16 mouse cellular contexts compared by ENCODE assay signal in genomic region chr4:81912653-81913052, GRCm38 (mm10).
DNase-seq lines count a peak whose midpoint lies in the region; TF ChIP-seq lines count a peak whose summit lies in the region.
"Had no signal": no experiment of that assay in that cellular context is flagged by ENCODE, and none has a peak within 500 bp of the region (broad histone marks: within the 10 kb centered on the region; RNA-seq: fewer than 3 reads in every experiment).

No protein-coding gene starts in this region.

- H3K27ac ChIP-seq in heart, adult 2 months = peak overlapping the region; percentile 53
- no peak overlapping the region for H3K27ac ChIP-seq in heart, embryonic 10.5 days
- H3K27ac ChIP-seq: forebrain, embryonic 12.5 days; left cerebral cortex, adult 2 months; neural tube, embryonic 15.5 days had no signal

- no peaks in the 10 kb centered on the region for H3K36me3 ChIP-seq in heart, adult 2 months (ENCODE audit: control insufficient read depth, insufficient read depth, low read length)
- no peaks in the 10 kb centered on the region for H3K36me3 ChIP-seq in heart, embryonic 10.5 days
- H3K36me3 ChIP-seq: forebrain, embryonic 12.5 days; neural tube, embryonic 15.5 days had no signal

- 70% methylated on average over 1 of the region's 1 CpGs for WGBS in heart, adult 2 months
- 77% methylated on average over 1 of the region's 1 CpGs for WGBS in heart, embryonic 10.5 days

- no peaks in the 10 kb centered on the region for H3K79me2 ChIP-seq in heart, adult 2 months (replicated peaks; ENCODE audit: control insufficient read depth, insufficient read depth, low read length)

- H3K4me1 ChIP-seq in heart, adult 2 months (ENCODE audit: control insufficient read depth, insufficient read depth, low read length) = no peaks in the 10 kb centered on the region
- H3K4me1 ChIP-seq in heart, embryonic 10.5 days = no peaks in the 10 kb centered on the region
- H3K4me1 ChIP-seq: forebrain, embryonic 12.5 days; neural tube, embryonic 15.5 days had no signal

- intact Hi-C loops in heart, adult 2 months (cut with DNase I) = loop anchor here (5.0 to 10.0 kb wide), 3 partner anchors 35 to 632 kb away; no protein-coding TSS in a partner anchor
- intact Hi-C loops in heart, postnatal 36 days (cut with DNase I) = no loop called here

- no peak overlapping the region for H3K9ac ChIP-seq in heart, adult 2 months (ENCODE audit: low read depth, low read length)
- H3K9ac ChIP-seq: forebrain, embryonic 12.5 days; neural tube, embryonic 15.5 days had no signal

- no peaks in the 10 kb centered on the region for H3K9me3 ChIP-seq in heart, embryonic 10.5 days
- H3K9me3 ChIP-seq: forebrain, embryonic 12.5 days; neural tube, embryonic 15.5 days had no signal

- no peaks in the 10 kb centered on the region for H3K27me3 ChIP-seq in heart, adult 2 months (ENCODE audit: control insufficient read depth, insufficient read depth, low read length)
- no peaks in the 10 kb centered on the region for H3K27me3 ChIP-seq in heart, embryonic 10.5 days (ENCODE audit: insufficient read depth, poor library complexity, severe bottlenecking)
- H3K27me3 ChIP-seq: forebrain, embryonic 12.5 days; neural tube, embryonic 15.5 days had no signal

- no peak for TF ChIP-seq POLR2A in heart, adult 2 months (IDR thresholded peaks at IDR 0.05; ENCODE audit: insufficient read depth, low read depth, low read length)

- DNase-seq in heart, adult 2 months = peak in 1 of 2 experiments; percentile 36
- no peak for DNase-seq in heart, embryonic 10.5 days (ENCODE audit: low spot score)
- peak; percentile 78 for DNase-seq in fat pad, adult 2 months (ENCODE audit: extremely low read depth, low read depth, low spot score)
- DNase-seq in gastrocnemius, postnatal 25 days = peak; percentile 66
- DNase-seq in heart, postnatal 36 days = peak; percentile 24 to 36
- no peak for DNase-seq in ovary, postnatal 14 days (ENCODE audit: low spot score)
- DNase-seq in layer of hippocampus, postnatal 14 days (ENCODE audit: low spot score in 2 of 2) = no peak
- DNase-seq: adrenal gland, adult 8-10 months; cerebellum, postnatal 25 days; kidney, adult 2 months; kidney, postnatal 36 days; right cerebral cortex, postnatal 14 days; thymus, adult 2 months had no signal

- H3K4me3 ChIP-seq in heart, adult 2 months = no peak overlapping the region
- H3K4me3 ChIP-seq in heart, embryonic 10.5 days = no peak overlapping the region
- H3K4me3 ChIP-seq: forebrain, embryonic 12.5 days; left cerebral cortex, adult 2 months; neural tube, embryonic 15.5 days had no signal

- no peak for TF ChIP-seq EP300 in heart, adult 2 months (IDR thresholded peaks at IDR 0.05; ENCODE audit: insufficient read depth, low read depth, low read length)

- no peak for TF ChIP-seq CTCF in heart, adult 2 months (IDR thresholded peaks at IDR 0.05)

Comparison
In these comparisons a context has a peak if more than half of its experiments do, and no peak if none do; other contexts are left out.
1. DNase-seq: peak in fat pad, adult 2 months (single experiment), gastrocnemius, postnatal 25 days (single experiment) and heart, postnatal 36 days (2 of 2); none in heart, embryonic 10.5 days (single experiment), ovary, postnatal 14 days (single experiment) and layer of hippocampus, postnatal 14 days (0 of 2).